Mouse (Mus musculus): ENCODE data around the gene Xrra1.

Xrra1 gene

DNA sequence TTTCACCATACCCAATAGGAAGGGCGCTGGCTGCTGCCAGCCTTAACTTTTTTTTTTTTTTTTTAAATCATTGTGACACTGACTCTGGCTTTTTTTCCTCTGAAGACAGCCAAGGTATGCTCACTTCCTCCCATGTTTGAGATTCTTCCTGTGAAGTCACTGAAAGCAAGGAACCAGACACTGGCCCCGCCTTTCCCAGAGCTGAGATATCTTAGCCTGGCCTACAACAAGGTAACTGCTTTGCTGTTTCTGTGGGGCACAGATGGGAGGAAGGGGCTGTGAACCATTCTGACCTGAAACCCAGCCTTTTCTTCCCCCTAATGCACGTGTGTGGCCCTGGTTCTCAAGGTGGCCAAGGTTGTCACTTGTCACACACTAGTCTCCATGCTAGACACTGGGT, 47.4 kb downstream of the Xrra1 start:
- no peak for TF ChIP-seq GATA4 (IDR thresholded peaks at IDR 0.05; ENCODE audit: insufficient replicate concordance, low read length)

GRCm38 (mm10) chr7:99907463-99907862, 48.5 kb downstream of the Xrra1 start:
- no peak for TF ChIP-seq GATA4 (IDR thresholded peaks at IDR 0.05; ENCODE audit: insufficient replicate concordance, low read length)

GRCm38 (mm10) chr7:99911038-99911437, 52.1 kb downstream of the Xrra1 start:
- no peak for TF ChIP-seq GATA4 (IDR thresholded peaks at IDR 0.05; ENCODE audit: insufficient replicate concordance, low read length)

DNA sequence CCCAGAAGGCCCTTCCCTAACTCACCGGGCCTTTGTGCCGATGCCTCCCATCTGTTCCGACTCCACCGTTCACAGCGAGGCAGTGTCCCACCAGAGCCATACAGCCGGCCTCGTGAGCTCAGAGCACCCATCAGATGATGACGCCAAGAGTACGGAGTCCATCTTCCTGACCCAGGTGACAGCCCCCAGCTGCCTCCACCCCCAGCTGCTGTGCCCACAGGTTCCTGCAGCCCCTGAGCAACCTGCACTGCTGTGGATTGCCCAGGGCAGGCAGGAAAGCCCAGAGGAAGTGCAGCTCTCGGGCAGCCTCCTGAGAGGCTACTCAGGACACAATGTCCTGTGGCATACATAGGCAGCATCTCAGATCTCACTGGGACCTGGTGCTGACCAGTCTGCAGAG, 55.4 kb downstream of the Xrra1 start:
- no peak for TF ChIP-seq GATA4 (IDR thresholded peaks at IDR 0.05; ENCODE audit: insufficient replicate concordance, low read length)

GRCm38 (mm10) chr7:99915511-99915910, 56.6 kb downstream of the Xrra1 start:
- no peak for TF ChIP-seq GATA4 (IDR thresholded peaks at IDR 0.05; ENCODE audit: insufficient replicate concordance, low read length)

DNA sequence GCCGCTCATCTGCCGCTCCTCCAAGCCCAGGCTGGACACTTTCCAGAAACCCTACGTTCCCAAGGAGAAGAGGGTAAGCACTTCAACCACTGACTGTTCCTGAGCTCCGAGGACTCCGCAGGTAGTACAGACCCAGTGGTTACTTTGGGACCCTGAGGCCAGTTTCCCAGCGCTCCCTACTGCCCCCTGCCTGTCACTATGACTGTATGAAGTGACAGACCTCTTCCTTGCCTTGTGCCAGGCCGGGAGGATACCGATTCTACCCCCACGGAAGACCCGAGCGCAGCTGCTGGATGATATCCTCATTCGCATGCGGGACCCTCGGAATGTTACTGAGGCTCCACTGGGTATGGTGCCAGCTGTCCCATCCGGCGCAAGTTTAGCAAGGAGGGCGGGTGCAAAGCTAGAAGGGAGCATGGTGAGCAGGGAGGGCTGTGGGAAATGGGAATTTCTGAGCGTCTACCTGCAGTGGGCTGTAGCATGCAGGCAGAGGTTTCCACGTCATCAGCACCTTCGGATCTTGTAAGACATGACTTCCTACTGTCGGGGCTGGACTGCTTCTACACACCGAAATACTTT, 57.9 kb downstream of the Xrra1 start:
- TF ChIP-seq GATA4 (IDR thresholded peaks at IDR 0.05; ENCODE audit: insufficient replicate concordance, low read length) = no peak

DNA sequence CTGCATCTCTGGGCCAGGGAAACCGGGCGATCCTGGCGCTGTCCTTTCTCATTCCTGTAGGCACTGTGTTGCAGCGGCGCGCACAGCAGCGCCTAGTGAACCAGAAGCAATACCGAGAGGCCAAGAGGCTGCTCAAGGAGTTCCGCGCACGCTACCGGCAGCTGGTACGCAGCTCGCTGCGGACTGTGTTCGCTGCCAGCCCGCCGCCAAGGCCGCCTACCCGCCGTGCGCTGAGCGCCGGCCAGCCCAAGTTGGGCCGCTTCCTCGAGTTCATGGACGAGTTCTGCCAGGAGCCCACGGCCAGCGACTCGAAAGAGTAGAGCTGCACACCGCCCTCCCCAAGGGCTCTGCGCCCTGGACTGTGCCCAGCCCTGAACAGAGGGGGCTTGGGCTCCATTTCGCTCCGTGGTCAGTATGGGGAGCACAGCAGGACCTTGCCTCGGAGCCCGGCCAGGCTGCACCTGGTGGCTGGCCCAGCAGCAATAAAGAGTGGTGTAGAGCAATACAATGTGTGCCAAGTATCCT, 58.5 kb downstream of the Xrra1 start:
- TF ChIP-seq GATA4 (IDR thresholded peaks at IDR 0.05; ENCODE audit: insufficient replicate concordance, low read length) = no peak

- no peak for TF ChIP-seq GATA4 (IDR thresholded peaks at IDR 0.05; ENCODE audit: insufficient replicate concordance, low read length)
These were observed 60.2 kb downstream of the Xrra1 start for GRCm38 (mm10) chr7:99919164-99919563.

GRCm38 (mm10) chr7:99919971-99920370, 61.1 kb downstream of the Xrra1 start:
- no peak for TF ChIP-seq GATA4 (IDR thresholded peaks at IDR 0.05; ENCODE audit: insufficient replicate concordance, low read length)

- no peak for TF ChIP-seq GATA4 (IDR thresholded peaks at IDR 0.05; ENCODE audit: insufficient replicate concordance, low read length)
These were observed 61.5 kb downstream of the Xrra1 start for GRCm38 (mm10) chr7:99920416-99920815.

- TF ChIP-seq GATA4 (IDR thresholded peaks at IDR 0.05; ENCODE audit: insufficient replicate concordance, low read length) = no peak
These were observed 68.2 kb downstream of the Xrra1 start for GRCm38 (mm10) chr7:99926916-99927714.

GRCm38 (mm10) chr7:99935758-99936157, 76.8 kb downstream of the Xrra1 start:
- TF ChIP-seq GATA4 (IDR thresholded peaks at IDR 0.05; ENCODE audit: insufficient replicate concordance, low read length) = no peak

- TF ChIP-seq GATA4 (IDR thresholded peaks at IDR 0.05; ENCODE audit: insufficient replicate concordance, low read length) = no peak
These were observed 81.8 kb downstream of the Xrra1 start for GRCm38 (mm10) chr7:99940669-99941068.

DNA sequence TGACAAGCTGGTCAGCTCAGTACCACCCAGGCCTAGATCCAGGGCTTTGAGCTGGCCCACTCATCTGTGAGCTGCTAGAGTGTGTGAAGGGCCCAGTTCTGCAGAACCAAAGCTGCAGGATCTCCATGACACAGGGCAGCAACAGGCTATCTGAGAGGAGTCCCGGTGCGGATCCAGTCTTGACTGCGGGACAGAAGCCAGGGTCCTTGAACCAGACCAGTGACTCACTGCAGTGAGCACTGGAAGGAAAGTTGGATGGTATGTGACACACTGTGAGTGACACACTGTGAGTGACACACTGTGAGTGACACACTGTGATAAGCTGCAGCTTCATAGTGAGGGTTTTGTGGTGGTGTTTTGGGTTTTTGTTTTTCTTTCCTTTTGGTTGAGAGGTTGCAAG, 85.6 kb downstream of the Xrra1 start:
- no peak for TF ChIP-seq GATA4 (IDR thresholded peaks at IDR 0.05; ENCODE audit: insufficient replicate concordance, low read length)

DNA sequence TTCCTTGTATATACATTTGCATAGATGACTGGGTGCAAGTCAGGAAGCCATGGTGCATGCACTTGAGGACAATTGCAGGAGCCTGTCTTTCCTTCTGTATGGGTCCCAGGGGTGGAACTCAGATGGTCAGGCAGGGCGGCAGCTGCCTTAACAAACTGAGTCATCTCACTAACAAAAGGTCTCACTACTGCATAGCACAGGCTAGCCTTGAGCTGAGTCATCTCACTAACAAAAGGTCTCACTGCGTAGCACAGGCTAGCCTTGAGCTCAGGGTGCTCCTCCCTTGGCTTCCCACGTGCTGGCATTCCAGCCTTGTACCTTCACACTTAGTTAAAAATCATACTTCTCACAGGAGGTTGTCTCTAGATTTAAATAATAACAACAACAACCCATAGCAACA, 87.0 kb downstream of the Xrra1 start:
- TF ChIP-seq GATA4 (IDR thresholded peaks at IDR 0.05; ENCODE audit: insufficient replicate concordance, low read length) = no peak

GRCm38 (mm10) chr7:99946356-99946755, 87.4 kb downstream of the Xrra1 start:
- no peak for TF ChIP-seq GATA4 (IDR thresholded peaks at IDR 0.05; ENCODE audit: insufficient replicate concordance, low read length)
